Mouse (Mus musculus): ENCODE data around the gene Ccdc180. TPM values are rescaled to one million over a fixed set of nuclear protein-coding genes. Genes with fewer than 3 reads are reported as not detected.

The Ccdc180 gene
- total and polyA plus RNA-seq, 3 experiments: 0.20 TPM; not detected in 2

DNA sequence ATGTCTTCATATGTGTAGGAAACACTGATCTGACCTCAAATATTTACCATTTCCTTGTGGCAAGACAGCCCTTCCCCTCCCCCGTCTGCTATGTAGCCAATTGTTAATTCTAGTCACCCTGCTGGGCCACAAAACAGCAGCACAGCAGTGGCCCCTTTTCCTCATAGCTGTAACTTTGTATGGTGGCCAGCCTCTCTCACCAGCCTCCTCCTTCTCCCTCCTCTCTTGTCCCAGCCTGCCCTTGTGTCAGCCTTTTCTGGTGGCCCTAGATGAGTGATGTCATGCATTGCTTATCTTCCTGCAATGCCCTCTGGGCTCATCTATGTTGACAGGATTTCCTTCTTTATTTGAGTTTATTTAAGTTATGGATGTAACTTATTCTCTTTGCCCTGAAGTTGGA is 40.7 kb upstream of the Ccdc180 start:
- no peak overlapping the region for H3K27ac ChIP-seq (ENCODE audit: insufficient read depth, low read depth)
- in situ Hi-C loops (cut with MboI; ENCODE audit: low pct_ligation_motif_present, low pct_unique_long_range_greater_than_20kb, low sequenced_read_pairs): no loop called here

DNA sequence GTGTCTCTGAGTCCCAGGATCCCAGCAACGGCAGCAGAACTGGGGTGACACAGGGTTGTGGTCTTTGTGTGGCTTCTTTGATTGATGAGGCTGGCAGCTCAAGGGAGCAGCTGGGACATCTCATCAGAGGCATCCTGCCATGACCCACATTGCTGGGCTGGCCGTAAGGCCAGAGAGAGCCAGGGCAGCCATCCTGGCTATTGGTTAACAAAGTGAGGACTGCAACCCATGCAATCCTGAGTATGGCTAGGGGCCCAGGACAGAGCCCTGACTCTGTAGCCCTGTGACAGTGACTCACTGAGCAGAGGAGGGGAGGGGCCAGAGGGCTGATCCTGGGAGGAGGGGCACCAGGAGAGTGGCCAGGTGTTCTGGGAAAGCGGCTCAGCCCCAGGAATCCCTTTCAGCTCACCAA is 38.5 kb upstream of the Ccdc180 start:
- peaks cover 0 to 6% of the 10 kb centered on the region in 2 experiments; a peak in 2 of 4 replicates for H3K4me1 ChIP-seq (ENCODE audit: control insufficient read depth in 1 of 2, insufficient read depth in 2 of 2)
- no peak for DNase-seq (ENCODE audit: extremely low read depth)
- TF ChIP-seq CHD1 (IDR thresholded peaks at IDR 0.05; ENCODE audit: low read depth, low read length): no peak
- no peak for TF ChIP-seq MAZ (IDR thresholded peaks at IDR 0.05; ENCODE audit: low read depth, low read length)
- no peak for TF ChIP-seq USF1 (IDR thresholded peaks at IDR 0.05; ENCODE audit: low read depth, low read length)
- no peak for TF ChIP-seq POLR2A (IDR thresholded peaks at IDR 0.05; ENCODE audit: low read depth, low read length)
- TF ChIP-seq CTCF (conservative IDR thresholded peaks at IDR 0.05 in 1 of 2, IDR thresholded peaks at IDR 0.05 in 1 of 2; ENCODE audit: low read depth in 2 of 2, low read length in 2 of 2): no peak
- no peak for TF ChIP-seq POLR2AphosphoS2 (IDR thresholded peaks at IDR 0.05; ENCODE audit: low read depth, low read length)
- no peak for TF ChIP-seq MYC (IDR thresholded peaks at IDR 0.05; ENCODE audit: low read depth, low read length)
- TF ChIP-seq NELFE (IDR thresholded peaks at IDR 0.05; ENCODE audit: low read depth, low read length): no peak
- no peak for TF ChIP-seq ZMIZ1 (IDR thresholded peaks at IDR 0.05; ENCODE audit: low read depth, low read length)
- H3K27ac ChIP-seq (ENCODE audit: insufficient read depth, low read depth): no peak overlapping the region
- no peaks in the 10 kb centered on the region for H3K9me3 ChIP-seq (replicated peaks; ENCODE audit: low read length)
- no peaks in the 10 kb centered on the region for H3K79me2 ChIP-seq (replicated peaks; ENCODE audit: control insufficient read depth, extremely low read depth, insufficient read depth, poor library complexity, severe bottlenecking)
- no peak overlapping the region for H3K4me2 ChIP-seq (ENCODE audit: insufficient read depth, low read depth, poor library complexity, severe bottlenecking)
- H3K36me3 ChIP-seq (replicated peaks in 1 of 2; ENCODE audit: control insufficient read depth in 1 of 2, insufficient read depth in 1 of 2, low read length in 1 of 2): no peaks in the 10 kb centered on the region
- H3K27me3 ChIP-seq (replicated peaks): peaks cover 4% of the 10 kb centered on the region
- dilution Hi-C loops (cut with MboI; ENCODE audit: extremely low pct_ligation_motif_present, extremely low pct_unique_long_range_greater_than_20kb, low sequenced_read_pairs) (no loop called here), in situ Hi-C loops (cut with MboI; ENCODE audit: low pct_ligation_motif_present, low pct_unique_long_range_greater_than_20kb, low sequenced_read_pairs) (no loop called here)
- no peak overlapping the region for H3K9ac ChIP-seq (ENCODE audit: insufficient read depth, low read depth)
- no peak overlapping the region for H3K4me3 ChIP-seq (replicated peaks in 1 of 3; ENCODE audit: low read depth in 2 of 3, low read length in 2 of 3, poor library complexity in 1 of 3)

More for the DNA sequence above, 40.7 kb upstream of the Ccdc180 start:
- no peaks in the 10 kb centered on the region for H3K9me3 ChIP-seq (replicated peaks; ENCODE audit: low read length)
- TF ChIP-seq CTCF (conservative IDR thresholded peaks at IDR 0.05 in 1 of 2, IDR thresholded peaks at IDR 0.05 in 1 of 2; ENCODE audit: low read depth in 2 of 2, low read length in 2 of 2) (no peak), TCF12 (IDR thresholded peaks at IDR 0.05; ENCODE audit: low read depth, low read length) (no peak), SMC3 (IDR thresholded peaks at IDR 0.05; ENCODE audit: low read depth, low read length) (no peak), USF2 (conservative IDR thresholded peaks at IDR 0.05; ENCODE audit: low read depth, low read length) (no peak), RAD21 (IDR thresholded peaks at IDR 0.05; ENCODE audit: low read depth, low read length) (no peak), NRF1 (IDR thresholded peaks at IDR 0.05; ENCODE audit: low read depth, low read length) (no peak), MYC (IDR thresholded peaks at IDR 0.05; ENCODE audit: low read depth, low read length) (no peak), ETS1 (conservative IDR thresholded peaks at IDR 0.05; ENCODE audit: low read depth, low read length) (no peak), MAZ (IDR thresholded peaks at IDR 0.05; ENCODE audit: low read depth, low read length) (no peak), JUND (conservative IDR thresholded peaks at IDR 0.05; ENCODE audit: low read depth, low read length) (no peak), BHLHE40 (IDR thresholded peaks at IDR 0.05; ENCODE audit: low read depth, low read length) (no peak), HCFC1 (IDR thresholded peaks at IDR 0.05; ENCODE audit: low read depth, low read length) (no peak), MEF2A (IDR thresholded peaks at IDR 0.05; ENCODE audit: borderline replicate concordance, low read depth, low read length) (no peak), E2F4 (IDR thresholded peaks at IDR 0.05; ENCODE audit: insufficient replicate concordance, low read depth, low read length) (no peak), SIN3A (IDR thresholded peaks at IDR 0.05; ENCODE audit: low read length) (no peak), KAT2A (IDR thresholded peaks at IDR 0.05; ENCODE audit: insufficient replicate concordance, low read length) (no peak)
- peaks cover 2% of the 10 kb centered on the region for H3K27me3 ChIP-seq (replicated peaks)
- peaks cover 0 to 6% of the 10 kb centered on the region in 2 experiments; a peak in 2 of 4 replicates for H3K4me1 ChIP-seq (ENCODE audit: control insufficient read depth in 1 of 2, insufficient read depth in 2 of 2)
- no peak overlapping the region for H3K4me2 ChIP-seq (ENCODE audit: insufficient read depth, low read depth, poor library complexity, severe bottlenecking)
- DNase-seq (ENCODE audit: extremely low read depth): no peak
- no peaks in the 10 kb centered on the region for H3K79me2 ChIP-seq (replicated peaks; ENCODE audit: control insufficient read depth, extremely low read depth, insufficient read depth, poor library complexity, severe bottlenecking)
- H3K36me3 ChIP-seq (replicated peaks in 1 of 2; ENCODE audit: control insufficient read depth in 1 of 2, insufficient read depth in 1 of 2, low read length in 1 of 2): no peaks in the 10 kb centered on the region
- H3K9ac ChIP-seq (ENCODE audit: insufficient read depth, low read depth): no peak overlapping the region
- dilution Hi-C loops (cut with MboI; ENCODE audit: extremely low pct_ligation_motif_present, extremely low pct_unique_long_range_greater_than_20kb, low sequenced_read_pairs): no loop called here
- no peak overlapping the region for H3K4me3 ChIP-seq (replicated peaks in 1 of 3; ENCODE audit: low read depth in 2 of 3, low read length in 2 of 3, poor library complexity in 1 of 3)

Measured in CH12.LX (cell line).